Mouse (Mus musculus) ES-Bruce4 (cell line): ENCODE data around the gene Adm.

Experiments
- CTCF ChIP-seq: IDR thresholded peaks from one replicate; pipeline ENCODE4 v1.8.1; 2011; ENCODE audit warnings: low read depth, low read length
- EP300 ChIP-seq: IDR thresholded peaks from 2 replicates; pipeline ENCODE4 v1.6.1; 2011; ENCODE audit warnings: low read depth, low read length; ENCODE audit not compliant: insufficient read depth
- POLR2A ChIP-seq: IDR thresholded peaks from one replicate; pipeline ENCODE4 v1.8.1; 2011; ENCODE audit warnings: low read length; ENCODE audit not compliant: insufficient read depth

DNA sequence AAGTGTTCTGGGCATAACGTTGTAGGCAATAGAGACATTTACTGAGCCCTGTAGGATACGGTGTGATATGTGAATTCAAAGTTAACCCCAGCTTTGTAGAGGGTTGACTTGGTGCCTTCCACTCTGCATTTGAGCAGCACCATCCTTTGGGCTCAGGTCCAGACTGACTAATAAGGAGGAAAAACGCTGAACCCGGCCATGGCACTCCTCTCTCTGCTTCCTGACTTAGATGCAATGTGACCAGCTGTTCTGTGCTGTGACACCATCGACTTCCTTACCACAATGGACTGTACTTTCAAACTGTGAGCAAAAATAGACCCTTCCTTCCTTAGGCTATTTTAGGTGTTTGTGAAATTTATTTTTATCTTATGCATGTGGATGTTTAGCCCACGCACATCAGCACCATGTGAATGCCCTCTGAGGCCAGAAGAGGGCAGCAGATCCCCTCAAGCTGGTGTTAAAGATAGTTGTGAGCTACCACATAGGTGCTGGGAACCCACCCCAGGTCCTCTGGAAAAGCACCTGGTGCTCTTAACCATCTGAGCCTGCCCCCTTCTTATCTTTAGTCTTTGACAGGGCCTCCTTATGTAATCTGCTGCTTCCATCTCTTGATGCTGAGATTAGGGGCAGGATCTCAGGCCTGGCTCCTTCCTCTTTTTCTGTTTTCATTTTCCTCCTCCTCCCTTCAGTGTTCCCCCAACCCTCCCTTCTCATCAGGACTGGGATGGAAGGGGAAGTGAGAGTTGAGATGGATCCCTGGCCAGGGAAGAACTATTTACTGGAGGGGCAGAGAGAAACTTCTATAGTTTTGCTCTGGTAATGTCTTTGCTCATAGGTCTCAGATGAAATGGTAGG is 21.9 kb downstream of the Adm start:
- TF ChIP-seq CTCF = peak; percentile 33
- TF ChIP-seq EP300 = no peak
- no peak for TF ChIP-seq POLR2A
